Mouse (Mus musculus) cortical plate, adult 2 months (tissue): ENCODE measurements at regions not wholly inside any gene's neighbourhood (a gene's known extent, or its start where the extent isn't known, plus 50 kb on each side); places are given as distances from the start of the nearest gene placed in this dataset.

Experiments
- H3K27ac ChIP-seq: fragments of 200-500 bp; 2 replicates; pipeline ENCODE4 v1.5.1; 2012; ENCODE audit warnings: low read length, control low read depth, inconsistent platforms; ENCODE audit not compliant: insufficient read depth
- H3K4me1 ChIP-seq: fragments of 200-500 bp; 2 replicates; pipeline ENCODE4 v1.6.1; 2011; ENCODE audit warnings: low read length; ENCODE audit not compliant: control insufficient read depth, insufficient read depth
- H3K4me3 ChIP-seq: fragments of 200-500 bp; 2 replicates; pipeline ENCODE4 v1.5.1; 2011; ENCODE audit warnings: mild to moderate bottlenecking, low read length, control low read depth; ENCODE audit not compliant: insufficient read depth
- CTCF ChIP-seq: fragments of 200-500 bp; IDR thresholded peaks from 2 replicates; pipeline ENCODE4 v1.5.1; 2011; ENCODE audit warnings: mild to moderate bottlenecking, control low read depth, low read length; ENCODE audit not compliant: insufficient read depth; ENCODE audit errors: extremely low read depth
- POLR2A ChIP-seq: fragments of 200-500 bp; IDR thresholded peaks from 2 replicates; pipeline ENCODE4 v1.6.1; 2011; ENCODE audit warnings: mild to moderate bottlenecking, low read length, control low read depth; ENCODE audit not compliant: insufficient read depth; ENCODE audit errors: extremely low read depth

GRCm38 (mm10) chr13:71734261-71734660 is 229.3 kb downstream of the Irx1 start:
- H3K27ac ChIP-seq, result no peak overlapping the region
- no peak for TF ChIP-seq CTCF
- TF ChIP-seq POLR2A, result no peak
- no peak overlapping the region for H3K4me3 ChIP-seq
- no peaks in the 10 kb centered on the region for H3K4me1 ChIP-seq

DNA sequence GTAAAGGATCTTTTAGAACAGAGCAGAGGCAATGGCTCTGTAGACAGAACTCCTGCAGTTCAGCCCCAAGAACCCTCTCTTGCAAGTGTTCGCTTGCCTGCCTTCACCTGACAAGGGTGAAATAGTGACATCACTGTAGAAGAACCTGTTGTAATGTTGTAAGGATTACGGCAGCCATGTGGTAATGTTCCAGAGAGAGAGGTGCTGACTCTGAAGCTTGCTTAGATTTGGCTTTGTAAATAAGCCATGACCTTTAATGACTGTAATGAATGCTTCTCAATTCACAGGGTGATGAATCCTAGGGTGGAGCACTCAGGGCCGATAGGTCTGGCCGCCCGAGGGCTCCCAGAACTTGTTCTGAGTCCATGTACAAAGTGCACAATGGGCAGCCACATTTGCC is 230.2 kb downstream of the Irx1 start:
- H3K4me1 ChIP-seq, result no peaks in the 10 kb centered on the region
- no peak overlapping the region for H3K4me3 ChIP-seq
- no peak overlapping the region for H3K27ac ChIP-seq
- no peak for TF ChIP-seq POLR2A
- TF ChIP-seq CTCF, result no peak

- TF ChIP-seq CTCF, result no peak
- no peak for TF ChIP-seq POLR2A
- H3K27ac ChIP-seq, result no peak overlapping the region
- H3K4me1 ChIP-seq, result no peaks in the 10 kb centered on the region
- H3K4me3 ChIP-seq, result no peak overlapping the region
Measured at GRCm38 (mm10) chr13:71732903-71733302, 230.6 kb downstream of the Irx1 start.

- Histone ChIP-seq H3K4me1 (no peaks in the 10 kb centered on the region), H3K27ac (no peak overlapping the region), H3K4me3 (no peak overlapping the region)
- TF ChIP-seq POLR2A, result no peak
Measured at GRCm38 (mm10) chr13:71690069-71690817, 273.3 kb downstream of the Irx1 start.

GRCm38 (mm10) chr13:71689187-71689586 is 274.3 kb downstream of the Irx1 start:
- TF ChIP-seq POLR2A, result no peak
- no peak for TF ChIP-seq CTCF
- no peak overlapping the region for H3K4me3 ChIP-seq
- no peaks in the 10 kb centered on the region for H3K4me1 ChIP-seq
- no peak overlapping the region for H3K27ac ChIP-seq

- Histone ChIP-seq H3K4me3 (no peak overlapping the region), H3K4me1 (no peaks in the 10 kb centered on the region), H3K27ac (no peak overlapping the region)
- TF ChIP-seq CTCF (no peak), POLR2A (no peak)
Measured at GRCm38 (mm10) chr13:71676081-71676624, 287.4 kb downstream of the Irx1 start.

DNA sequence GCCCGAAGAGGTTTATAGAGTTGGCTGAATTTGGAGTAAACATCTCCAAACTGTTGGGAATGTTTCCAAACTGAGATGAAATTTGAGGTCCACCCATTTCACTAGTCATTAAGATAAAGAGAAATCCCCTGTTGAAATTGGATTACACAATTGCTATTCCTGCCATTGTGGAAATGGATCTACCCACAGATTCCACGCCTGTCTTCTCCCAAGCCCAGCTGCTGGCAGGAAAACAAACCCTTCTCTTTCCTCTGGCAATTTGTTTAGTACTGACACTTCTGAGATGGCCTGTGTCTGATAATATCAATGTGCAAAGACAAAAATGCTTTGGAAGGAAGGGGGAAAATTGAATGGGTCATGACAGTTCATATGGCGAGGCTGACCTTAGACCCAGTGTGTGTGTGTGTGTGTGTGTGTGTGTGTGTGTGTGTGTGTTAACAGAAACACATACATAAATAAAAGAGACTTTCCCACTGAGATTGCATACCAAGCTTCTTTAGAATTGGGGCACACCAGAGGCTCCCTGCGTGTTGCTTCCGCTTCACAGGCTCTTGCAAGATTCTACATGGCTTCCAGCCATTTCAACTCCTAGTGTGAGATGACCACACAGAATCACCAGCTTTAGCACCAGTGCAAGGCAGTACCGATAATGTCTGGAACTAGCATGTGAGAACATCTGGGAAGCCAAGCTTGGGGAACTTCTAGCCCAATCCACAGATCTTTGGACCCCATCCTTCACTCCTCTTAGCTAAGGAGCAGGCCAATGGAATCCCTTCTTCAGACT is 293.4 kb downstream of the Irx1 start:
- TF ChIP-seq POLR2A (no peak), CTCF (no peak)
- H3K4me3 ChIP-seq, result no peak overlapping the region

GRCm38 (mm10) chr13:71668256-71668655 is 295.3 kb downstream of the Irx1 start:
- no peak overlapping the region for H3K4me3 ChIP-seq
- H3K27ac ChIP-seq, result no peak overlapping the region
- TF ChIP-seq CTCF (no peak), POLR2A (no peak)
- H3K4me1 ChIP-seq, result no peaks in the 10 kb centered on the region

More for the DNA sequence above, 293.4 kb downstream of the Irx1 start:
- no peak overlapping the region for H3K27ac ChIP-seq
- H3K4me1 ChIP-seq, result no peaks in the 10 kb centered on the region

DNA sequence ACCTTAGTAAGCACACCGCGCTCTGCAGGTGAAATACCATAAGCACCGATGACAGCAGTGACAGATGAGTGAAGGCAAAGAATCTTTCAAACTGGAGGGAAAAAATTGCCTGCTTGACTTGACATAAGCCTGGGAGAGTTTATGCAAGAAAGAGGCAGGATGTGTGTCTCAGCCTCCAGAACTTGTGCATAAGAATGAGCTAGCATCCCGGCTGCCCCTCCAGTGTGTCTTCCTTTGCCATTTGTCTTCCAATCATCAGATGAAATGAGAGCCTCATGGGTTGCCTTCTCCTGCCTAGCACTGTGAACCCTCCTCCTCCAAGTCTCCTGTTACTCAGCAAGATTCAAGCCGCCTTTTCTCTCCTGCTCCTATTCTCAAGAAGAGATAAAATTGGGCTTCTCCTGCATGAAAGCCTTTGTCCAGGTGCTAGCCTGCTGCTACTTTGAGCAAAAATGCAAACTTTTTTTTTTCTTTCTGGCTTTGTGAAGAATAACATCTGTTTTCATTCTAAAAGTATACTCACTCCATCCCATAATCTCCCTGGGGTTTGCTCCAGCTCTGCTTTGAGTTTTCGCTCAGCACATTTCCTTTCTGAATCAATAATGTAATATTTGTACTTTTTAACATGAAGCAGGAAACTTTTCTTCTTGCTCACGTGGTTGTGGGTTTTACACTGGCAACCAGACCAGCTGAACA is 298.2 kb downstream of the Irx1 start:
- TF ChIP-seq POLR2A, result no peak
- no peak overlapping the region for H3K27ac ChIP-seq
- H3K4me1 ChIP-seq, result no peaks in the 10 kb centered on the region
- no peak overlapping the region for H3K4me3 ChIP-seq
